Mouse (Mus musculus): Measurements from ENCODE around the gene Gdpd3.

GRCm38 (mm10) chr7:126773351-126773750, 7.2 kb downstream of the Gdpd3 start:
- TF ChIP-seq CTCF (IDR thresholded peaks at IDR 0.05; ENCODE audit: extremely low read depth, insufficient read depth, low read length): no peak
- no peak for TF ChIP-seq POLR2A (IDR thresholded peaks at IDR 0.05; ENCODE audit: extremely low read depth, insufficient read depth, low read length)
